12 mouse cellular contexts compared by ENCODE assay signal in genomic region chr8:121119635-121120455, GRCm38 (mm10). TPM values are rescaled to one million over a fixed set of nuclear protein-coding genes. Genes with fewer than 3 reads are reported as not detected.
DNase-seq lines count a peak whose midpoint lies in the region; ATAC-seq and TF ChIP-seq lines count a peak whose summit lies in the region.
"Had no signal": no experiment of that assay in that cellular context is flagged by ENCODE, and none has a peak within 500 bp of the region (broad histone marks: within the 10 kb centered on the region; RNA-seq: fewer than 3 reads in every experiment).

No protein-coding gene starts in this region.

- H3K4me1 ChIP-seq in heart, embryonic 14.5 days (ENCODE audit: control insufficient read depth in 2 of 2, insufficient read depth in 2 of 2, low read length in 2 of 2) = peaks cover 2 to 9% of the 10 kb centered on the region in 2 experiments; a peak in 2 of 4 replicates
- H3K4me1 ChIP-seq in embryonic facial prominence, embryonic 10.5 days = peaks cover 64% of the 10 kb centered on the region
- H3K4me1 ChIP-seq in hindbrain, postnatal 0 days (ENCODE audit: insufficient read depth, low read length) = no peaks in the 10 kb centered on the region

- H3K36me3 ChIP-seq in heart, embryonic 14.5 days (ENCODE audit: control insufficient read depth, insufficient read depth, low read length) = peaks cover 5% of the 10 kb centered on the region
- H3K36me3 ChIP-seq in embryonic facial prominence, embryonic 10.5 days (replicated peaks) = peaks cover 21% of the 10 kb centered on the region
- no peaks in the 10 kb centered on the region for H3K36me3 ChIP-seq in hindbrain, postnatal 0 days (ENCODE audit: insufficient read depth, low read length)
- H3K36me3 ChIP-seq: liver, embryonic 13.5 days; midbrain, embryonic 12.5 days had no signal

- peaks cover 88% of the 10 kb centered on the region for H3K27me3 ChIP-seq in heart, embryonic 14.5 days (ENCODE audit: control insufficient read depth, insufficient read depth, low read length)
- peaks cover 100% of the 10 kb centered on the region for H3K27me3 ChIP-seq in embryonic facial prominence, embryonic 10.5 days (replicated peaks; ENCODE audit: low read depth, poor library complexity, severe bottlenecking)
- H3K27me3 ChIP-seq in hindbrain, postnatal 0 days (ENCODE audit: insufficient read depth, low read length) = peaks cover 93% of the 10 kb centered on the region

- ATAC-seq in heart, embryonic 14.5 days (ENCODE audit: insufficient number of reproducible peaks, insufficient read depth, low FRiP score, low read depth) = no peak
- no peak for ATAC-seq in hindbrain, postnatal 0 days

- no peak for TF ChIP-seq CTCF in hindbrain, postnatal 0 days (IDR thresholded peaks at IDR 0.05; ENCODE audit: low read depth)

- H3K27ac ChIP-seq in heart, embryonic 14.5 days (replicated peaks in 1 of 2; ENCODE audit: control insufficient read depth in 1 of 2, insufficient read depth in 1 of 2, low read depth in 2 of 2, low read length in 2 of 2) = peak overlapping the region in 1 of 2 experiments; percentile 20; a peak in 2 of 4 replicates
- H3K27ac ChIP-seq in embryonic facial prominence, embryonic 10.5 days (replicated peaks) = no peak overlapping the region
- 0 out of 2 replicates have a peak overlapping the region, but pooled peaks have one; percentile 11 for H3K27ac ChIP-seq in hindbrain, postnatal 0 days
- H3K27ac ChIP-seq: liver, embryonic 13.5 days; midbrain, embryonic 12.5 days had no signal

- peak overlapping the region; percentile 78 for H3K4me2 ChIP-seq in heart, embryonic 14.5 days (ENCODE audit: low read length)
- no peak overlapping the region for H3K4me2 ChIP-seq in hindbrain, postnatal 0 days (ENCODE audit: low read depth, low read length)
- H3K4me2 ChIP-seq: liver, embryonic 13.5 days; midbrain, embryonic 12.5 days had no signal

- H3K4me3 ChIP-seq in heart, embryonic 14.5 days (ENCODE audit: control insufficient read depth in 1 of 2, insufficient read depth in 1 of 2, low read depth in 1 of 2, low read length in 2 of 2) = peak overlapping the region; percentile 38 to 50
- H3K4me3 ChIP-seq in embryonic facial prominence, embryonic 10.5 days = peak overlapping the region; percentile 77
- H3K4me3 ChIP-seq in hindbrain, postnatal 0 days (ENCODE audit: low read length) = no peak overlapping the region
- H3K4me3 ChIP-seq: erythroblast, embryonic 14.5 days; liver, embryonic 13.5 days had no signal

- 0 out of 2 replicates have a peak, but pooled peaks cover 4% of the 10 kb centered on the region for H3K9me3 ChIP-seq in heart, embryonic 14.5 days (ENCODE audit: control insufficient read depth, low read length)
- H3K9me3 ChIP-seq in embryonic facial prominence, embryonic 10.5 days = peaks cover 4% of the 10 kb centered on the region; the same call in 1 of the 2 replicates
- H3K9me3 ChIP-seq in hindbrain, postnatal 0 days (ENCODE audit: low read length) = no peaks in the 10 kb centered on the region
- H3K9me3 ChIP-seq: liver, embryonic 13.5 days; midbrain, embryonic 12.5 days had no signal

- no peak for DNase-seq in heart, adult 9 months (ENCODE audit: low spot score in 2 of 2)
- DNase-seq in 3T3-L1 (ENCODE audit: low read depth, low spot score) = peak; percentile 25
- DNase-seq in embryonic facial prominence, embryonic 10.5 days (ENCODE audit: low spot score) = peak; percentile 37
- DNase-seq in hindbrain, postnatal 0 days (ENCODE audit: low spot score) = no peak
- no peak for DNase-seq in adrenal gland, postnatal 25 days
- DNase-seq in T-cell, adult 2 months (ENCODE audit: low spot score) = no peak
- DNase-seq in urinary bladder, postnatal 36 days (ENCODE audit: low spot score in 2 of 2) = no peak
- DNase-seq: liver, embryonic 13.5 days; thymus, postnatal 14 days had no signal

- WGBS in heart, embryonic 14.5 days = 25% methylated on average over 12 of the region's 12 CpGs
- 3% methylated on average over 12 of the region's 12 CpGs for WGBS in embryonic facial prominence, embryonic 10.5 days
- WGBS in hindbrain, postnatal 0 days = 9% methylated on average over 12 of the region's 12 CpGs

- peak overlapping the region; percentile 71 for H3K9ac ChIP-seq in heart, embryonic 14.5 days (ENCODE audit: low read length)
- H3K9ac ChIP-seq in hindbrain, postnatal 0 days (replicated peaks; ENCODE audit: low read length) = no peak overlapping the region
- H3K9ac ChIP-seq: liver, embryonic 13.5 days; midbrain, embryonic 12.5 days had no signal

RNA-seq across cellular contexts. Expression of gene Foxc2, which starts 3.9 kb away (rescaled TPM):
- polyA plus RNA-seq in heart, embryonic 14.5 days (2014; fragmentation: Nextera tagmentation; extraction: Ambion mirVana) = 5.9 and 6.4 TPM in 2 replicates
- polyA plus RNA-seq in embryonic facial prominence, embryonic 10.5 days (2016; fragmentation: Nextera tagmentation; extraction: Ambion mirVana) = 11.7 and 15.2 TPM in 2 replicates
- 3.7 and 10.6 TPM in 2 replicates for total RNA-seq in hindbrain, postnatal 0 days (2014; rRNA removed)
- polyA plus RNA-seq in hindbrain, postnatal 0 days (2015; fragmentation: Nextera tagmentation; extraction: Ambion mirVana) = 2.8 and 3.6 TPM in 2 replicates
- total RNA-seq in adrenal gland, postnatal 25 days (2021) = 2.7 and 3.6 TPM in 2 replicates
- polyA plus RNA-seq: erythroblast, embryonic 14.5 days had no signal

RNA-seq across cellular contexts. Expression of gene Foxl1, which starts 7.9 kb away (rescaled TPM):
- 0.16 and 0.32 TPM in 2 replicates for polyA plus RNA-seq in heart, embryonic 14.5 days (2014; fragmentation: Nextera tagmentation; extraction: Ambion mirVana)
- polyA plus RNA-seq in embryonic facial prominence, embryonic 10.5 days (2016; fragmentation: Nextera tagmentation; extraction: Ambion mirVana) = 2.8 and 4.6 TPM in 2 replicates
- 0.40 and 0.58 TPM in 2 replicates for total RNA-seq in hindbrain, postnatal 0 days (2014; rRNA removed)
- polyA plus RNA-seq in hindbrain, postnatal 0 days (2015; fragmentation: Nextera tagmentation; extraction: Ambion mirVana) = 0.21 TPM in 1 of 2 replicates, not detected in the other
- total RNA-seq in adrenal gland, postnatal 25 days (2021) = 0.27 and 0.33 TPM in 2 replicates
- polyA plus RNA-seq: erythroblast, embryonic 14.5 days had no signal

RNA-seq across cellular contexts. Expression of gene Mthfsd, which starts 11.7 kb away (rescaled TPM):
- polyA plus RNA-seq in heart, embryonic 14.5 days (2014; fragmentation: Nextera tagmentation; extraction: Ambion mirVana) = 37.4 and 41.1 TPM in 2 replicates
- polyA plus RNA-seq in embryonic facial prominence, embryonic 10.5 days (2016; fragmentation: Nextera tagmentation; extraction: Ambion mirVana) = 68.2 and 72.3 TPM in 2 replicates
- total RNA-seq in hindbrain, postnatal 0 days (2014; rRNA removed) = 39.9 and 45.6 TPM in 2 replicates
- 44.4 and 47.0 TPM in 2 replicates for polyA plus RNA-seq in hindbrain, postnatal 0 days (2015; fragmentation: Nextera tagmentation; extraction: Ambion mirVana)
- 31.1 and 44.8 TPM in 2 replicates for total RNA-seq in adrenal gland, postnatal 25 days (2021)

RNA-seq across cellular contexts. Expression of gene Foxf1, which starts 35.7 kb away (rescaled TPM):
- 0.80 TPM in 1 of 2 replicates, not detected in the other for polyA plus RNA-seq in heart, embryonic 14.5 days (2014; fragmentation: Nextera tagmentation; extraction: Ambion mirVana)
- 28.8 and 30.1 TPM in 2 replicates for polyA plus RNA-seq in embryonic facial prominence, embryonic 10.5 days (2016; fragmentation: Nextera tagmentation; extraction: Ambion mirVana)
- total RNA-seq in hindbrain, postnatal 0 days (2014; rRNA removed) = 1.8 and 1.9 TPM in 2 replicates
- polyA plus RNA-seq in hindbrain, postnatal 0 days (2015; fragmentation: Nextera tagmentation; extraction: Ambion mirVana) = 1.2 and 1.4 TPM in 2 replicates
- total RNA-seq in adrenal gland, postnatal 25 days (2021) = 0.43 and 0.52 TPM in 2 replicates
- polyA plus RNA-seq: erythroblast, embryonic 14.5 days had no signal

Comparison
In these comparisons a context has a peak if more than half of its experiments do, and no peak if none do; other contexts are left out.
1. DNase-seq: peak in 3T3-L1 (single experiment) and embryonic facial prominence, embryonic 10.5 days (single experiment); none in heart, adult 9 months (0 of 2), hindbrain, postnatal 0 days (single experiment), adrenal gland, postnatal 25 days (single experiment), T-cell, adult 2 months (single experiment) and urinary bladder, postnatal 36 days (0 of 2).